Comparison of ENCODE assay signal across 20 mouse cellular contexts in the genomic region with DNA sequence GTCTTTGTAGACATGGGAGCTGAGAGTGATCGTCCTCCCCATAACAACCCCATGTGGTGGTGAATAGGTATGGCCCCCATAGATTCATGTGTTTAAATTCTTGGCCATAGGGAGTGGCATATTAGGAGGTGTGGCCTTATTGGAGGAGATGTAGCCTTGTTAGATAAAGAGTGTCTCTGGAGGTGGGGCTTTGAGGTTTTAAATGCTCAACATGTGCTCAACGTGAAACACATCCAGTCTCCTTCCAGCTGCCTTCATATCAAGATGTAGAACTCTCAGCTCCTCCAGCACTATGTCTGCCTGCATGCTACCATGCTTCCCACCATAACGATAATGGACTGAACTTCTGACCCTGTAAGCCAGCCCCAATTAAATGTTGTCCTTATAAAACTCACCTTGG. TPM values are rescaled to one million over a fixed set of nuclear protein-coding genes. Genes with fewer than 3 reads are reported as not detected.
"Had no signal": no experiment of that assay in that cellular context is flagged by ENCODE, and none has a peak within 500 bp of the region (broad histone marks: within the 10 kb centered on the region; RNA-seq: fewer than 3 reads in every experiment).

No protein-coding gene starts in this region.

- DNase-seq: liver, postnatal 0 days; lung, adult 2 months; lung, postnatal 14 days; lung, postnatal 4 days; midbrain, embryonic 14.5 days; retina, postnatal 1 day; right cerebral cortex, postnatal 4 days; spleen, adult 18-20 months; thymus, adult 18-20 months; thymus, postnatal 14 days; thymus, postnatal 36 days had no signal

- H3K9ac ChIP-seq: liver, embryonic 15.5 days; liver, postnatal 0 days; lung, embryonic 15.5 days; midbrain, embryonic 12.5 days; neural tube, embryonic 13.5 days; neural tube, embryonic 15.5 days had no signal

- H3K36me3 ChIP-seq: liver, embryonic 15.5 days; lung, embryonic 15.5 days; midbrain, embryonic 10.5 days; midbrain, embryonic 12.5 days; neural tube, embryonic 13.5 days; neural tube, embryonic 15.5 days had no signal

- H3K4me3 ChIP-seq: liver, embryonic 15.5 days; lung, embryonic 15.5 days; midbrain, embryonic 10.5 days; midbrain, embryonic 12.5 days; myocyte; neural tube, embryonic 13.5 days; neural tube, embryonic 15.5 days had no signal

- H3K27ac ChIP-seq: liver, embryonic 15.5 days; lung, embryonic 15.5 days; midbrain, embryonic 10.5 days; midbrain, embryonic 12.5 days; neural tube, embryonic 13.5 days; neural tube, embryonic 15.5 days had no signal

- H3K9me3 ChIP-seq: liver, embryonic 15.5 days; lung, embryonic 15.5 days; midbrain, embryonic 10.5 days; midbrain, embryonic 12.5 days; neural tube, embryonic 13.5 days; neural tube, embryonic 15.5 days had no signal

- H3K4me1 ChIP-seq: midbrain, embryonic 10.5 days had no signal

RNA-seq across cellular contexts. Expression of gene Agt, which starts 53.5 kb away (rescaled TPM):
- total RNA-seq: megakaryocyte-erythroid progenitor cell, adult 5-6 weeks had no signal
- polyA plus RNA-seq: midbrain, embryonic 10.5 days had no signal

RNA-seq across cellular contexts. Expression of gene Capn9, which starts 59.9 kb away (rescaled TPM):
- total RNA-seq: megakaryocyte-erythroid progenitor cell, adult 5-6 weeks had no signal
- polyA plus RNA-seq: liver, postnatal 0 days; midbrain, embryonic 10.5 days; neural tube, embryonic 11.5 days had no signal
